Mouse (Mus musculus) kidney, adult 2 months (tissue): ENCODE measurements around the gene Aven.

ENCODE experiments used
- CTCF ChIP-seq: fragments of 200-500 bp; conservative IDR thresholded peaks from 2 replicates; pipeline ENCODE4 v1.5.1; 2011; ENCODE audit warnings: low read depth, mild to moderate bottlenecking, control low read depth, low read length, moderate library complexity, mixed read lengths; ENCODE audit not compliant: insufficient read depth, insufficient read length
- POLR2A ChIP-seq: fragments of 200-500 bp; IDR thresholded peaks from one replicate; pipeline ENCODE4 v1.6.1; 2011; ENCODE audit warnings: low read depth, low read length, control low read depth

DNA sequence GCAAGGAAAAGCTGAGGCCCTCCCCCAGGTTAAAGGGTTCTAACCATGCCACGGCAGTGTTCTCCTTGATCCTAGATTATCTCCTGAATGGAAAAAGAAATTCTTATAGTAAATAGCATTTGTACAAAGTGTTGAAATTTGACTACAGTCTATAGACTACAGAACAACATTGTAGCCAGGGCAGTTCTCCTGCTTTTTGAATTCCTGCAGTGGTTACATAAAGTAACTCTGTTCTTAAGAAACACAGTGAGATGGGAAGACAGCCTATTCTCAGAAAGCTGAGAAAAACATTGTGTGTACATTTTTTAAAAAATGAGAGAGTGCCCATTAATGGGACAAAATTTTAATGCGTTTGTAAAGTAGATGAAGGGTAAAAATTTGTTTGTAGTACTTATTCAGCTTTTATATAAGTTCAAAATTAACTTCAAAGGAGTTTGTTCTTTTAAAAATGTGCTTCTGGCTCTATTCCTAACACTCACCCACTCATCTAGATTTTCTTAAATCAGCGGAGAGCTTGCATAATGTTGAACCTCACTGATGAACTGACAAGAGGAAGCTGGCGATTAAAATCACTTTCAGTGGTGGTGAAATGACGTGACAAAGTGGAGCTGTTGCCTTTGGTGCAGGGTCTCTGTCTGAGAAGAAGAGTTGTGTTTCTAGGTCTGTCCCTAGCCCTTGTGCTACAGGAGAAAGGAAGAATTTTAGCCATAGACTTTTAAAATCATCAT is 17.6 kb upstream of the Aven start:
- TF ChIP-seq POLR2A: no peak
- TF ChIP-seq CTCF: no peak
